In genomic region chr5:121229182-121229581, GRCm38 (mm10) we compare ENCODE assay signal across 18 mouse cellular contexts.
"Had no signal": no experiment of that assay in that cellular context is flagged by ENCODE, and none has a peak within 500 bp of the region (broad histone marks: within the 10 kb centered on the region; RNA-seq: fewer than 3 reads in every experiment).

No protein-coding gene starts in this region.

- H3K9ac ChIP-seq: kidney, embryonic 15.5 days; liver, embryonic 14.5 days; lung, embryonic 14.5 days; midbrain, embryonic 12.5 days; midbrain, embryonic 15.5 days; neural tube, embryonic 12.5 days had no signal

- H3K9me3 ChIP-seq: kidney, embryonic 15.5 days; midbrain, embryonic 12.5 days; midbrain, embryonic 15.5 days; neural tube, embryonic 12.5 days had no signal

- H3K36me3 ChIP-seq: kidney, embryonic 15.5 days; midbrain, embryonic 15.5 days; neural tube, embryonic 12.5 days had no signal

- ATAC-seq: lung, postnatal 0 days; midbrain, embryonic 15.5 days had no signal

- H3K4me2 ChIP-seq: kidney, embryonic 15.5 days; lung, embryonic 14.5 days; midbrain, embryonic 12.5 days; midbrain, embryonic 15.5 days; neural tube, embryonic 12.5 days had no signal

- H3K27ac ChIP-seq: kidney, embryonic 15.5 days; left cerebral cortex, adult 2 months; macrophage; midbrain, embryonic 12.5 days; midbrain, embryonic 15.5 days; neural tube, embryonic 12.5 days had no signal

- H3K4me1 ChIP-seq: midbrain, embryonic 12.5 days; neural tube, embryonic 12.5 days had no signal

- DNase-seq: kidney, adult 11 months; kidney, adult 8-10 months; kidney, postnatal 10 days; kidney, postnatal 36 days; layer of hippocampus, postnatal 36 days; lung, embryonic 14.5 days; retina, postnatal 1 day; right cerebral cortex, postnatal 25 days; spleen, adult 18-20 months; thymus, postnatal 25 days had no signal

- H3K27me3 ChIP-seq: kidney, embryonic 15.5 days; midbrain, embryonic 12.5 days; midbrain, embryonic 15.5 days; neural tube, embryonic 12.5 days had no signal

- H3K4me3 ChIP-seq: kidney, embryonic 15.5 days; left cerebral cortex, adult 2 months; midbrain, embryonic 12.5 days; midbrain, embryonic 15.5 days; neural tube, embryonic 12.5 days had no signal
